Mouse (Mus musculus) left cerebral cortex, postnatal 14 days (tissue): ENCODE results near the gene Ubash3b. TPM values are rescaled to one million over a fixed set of nuclear protein-coding genes. Genes with fewer than 3 reads are reported as not detected.

Source experiments
- DNase-seq, 2 experiments: peaks; one replicate each; pipeline ENCODE4 v3.0.0; 2021 to 2022; ENCODE audit warnings: low spot score in 2 of 2, mixed read lengths in 1 of 2
- intact Hi-C: fragments of 180-260 bp; cut with DNase I; formaldehyde crosslinking; loops from one replicate; pipeline ENCODE4 v1.15.1; 2025
- total RNA-seq, 2 experiments: library from RNA; stranded (reverse); gene quantifications; 2 replicates each; pipeline ENCODE4 v1.2.3; 2021

The Ubash3b gene
- total RNA-seq, 2 experiments from 2014 or later = 26.6 to 28.1 TPM

DNA sequence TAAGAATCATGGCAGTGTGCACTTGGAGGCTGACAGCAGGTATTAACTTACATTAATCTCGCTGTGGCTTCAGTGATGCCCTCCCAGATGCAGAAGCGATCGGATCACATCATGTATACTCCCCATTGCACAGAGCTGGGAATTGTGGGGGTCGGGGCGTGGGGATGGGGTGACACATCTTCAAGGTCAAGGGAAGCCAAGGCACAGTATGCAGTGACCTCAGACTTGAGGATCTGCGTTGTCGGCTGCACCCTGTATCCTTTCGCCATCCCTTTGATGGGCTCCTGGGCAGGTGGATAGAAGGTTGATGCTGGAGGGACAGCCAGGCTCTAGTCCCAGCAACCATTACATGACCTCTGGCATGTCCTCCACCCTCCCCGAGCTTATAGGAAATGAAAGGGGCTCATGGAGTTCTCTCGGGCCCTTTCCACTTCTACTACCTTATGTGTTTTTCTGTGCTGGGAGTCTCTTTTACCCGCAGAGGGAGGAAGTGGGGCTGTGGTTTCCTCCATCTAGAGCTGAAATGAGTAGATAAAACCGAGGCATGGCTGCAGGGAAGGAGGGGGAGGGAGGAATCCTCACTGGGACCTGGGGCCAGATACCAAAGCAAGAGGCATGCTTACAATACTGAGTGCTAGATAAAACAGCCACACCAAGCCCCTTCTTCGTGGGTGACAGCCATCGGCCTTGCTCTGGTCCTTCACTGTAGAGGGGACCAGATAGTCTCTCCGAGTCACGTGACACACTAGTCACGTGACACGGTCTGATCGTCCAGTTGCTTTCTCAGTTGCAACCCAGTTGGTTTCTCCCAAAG is 88.1 kb downstream of the Ubash3b start:
- intact Hi-C loops = no loop called here

GRCm38 (mm10) chr9:41072786-41073185 is 88.7 kb downstream of the Ubash3b start:
- no peak for DNase-seq
- intact Hi-C loops = no loop called here

More for the DNA sequence above, 88.1 kb downstream of the Ubash3b start:
- DNase-seq = no peak

DNA sequence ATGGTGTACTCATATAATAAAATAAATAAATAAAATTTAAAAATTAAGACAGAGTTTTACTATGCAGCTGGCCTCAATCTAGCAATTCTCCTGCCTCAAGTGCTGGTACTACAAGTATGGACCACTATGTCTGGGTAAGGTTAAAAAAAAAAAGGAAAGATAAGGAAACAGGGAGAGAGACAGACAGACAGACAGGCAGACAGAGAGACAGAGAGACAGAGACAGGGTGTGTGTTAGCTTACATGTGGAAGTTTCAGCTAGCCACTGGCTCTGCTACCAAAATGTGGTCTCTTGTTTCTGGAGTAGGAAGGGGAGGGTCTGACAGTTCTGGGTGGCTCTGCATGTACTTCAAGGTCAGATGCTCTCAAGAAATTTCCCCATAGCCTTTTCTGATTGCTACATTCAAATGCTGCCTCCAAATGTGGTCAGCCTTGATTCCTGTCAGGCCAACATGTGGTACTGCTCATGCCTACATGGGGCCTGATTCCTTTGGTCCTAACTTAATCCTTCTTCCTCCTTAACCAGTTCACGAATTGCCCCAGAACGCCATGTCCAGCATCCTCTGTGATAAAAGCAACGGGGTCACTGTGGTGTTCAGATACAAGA is 89.5 kb downstream of the Ubash3b start:
- DNase-seq = no peak
- intact Hi-C loops = no loop called here

DNA sequence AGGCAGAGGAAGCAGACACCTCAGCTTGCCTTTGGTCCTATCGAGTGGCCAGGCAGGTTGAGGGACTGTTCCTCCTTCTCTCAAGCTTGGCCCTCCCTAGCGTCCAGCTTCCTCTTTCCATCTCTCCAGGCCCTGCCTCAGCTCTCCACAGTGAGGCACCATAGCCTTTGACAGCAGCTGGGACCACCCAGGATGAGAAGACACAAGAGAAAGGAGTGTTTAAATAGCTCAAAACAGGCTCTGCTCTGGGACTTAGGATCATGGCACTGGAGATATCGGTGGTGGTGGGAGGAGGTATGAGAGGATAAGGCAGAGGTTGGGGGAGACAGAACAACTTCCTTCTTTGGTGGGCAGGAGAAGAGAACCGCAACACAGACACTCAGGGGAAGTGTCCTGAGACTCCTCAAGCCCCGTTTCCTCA is 90.7 kb downstream of the Ubash3b start:
- no peak for DNase-seq
- intact Hi-C loops = no loop called here

DNA sequence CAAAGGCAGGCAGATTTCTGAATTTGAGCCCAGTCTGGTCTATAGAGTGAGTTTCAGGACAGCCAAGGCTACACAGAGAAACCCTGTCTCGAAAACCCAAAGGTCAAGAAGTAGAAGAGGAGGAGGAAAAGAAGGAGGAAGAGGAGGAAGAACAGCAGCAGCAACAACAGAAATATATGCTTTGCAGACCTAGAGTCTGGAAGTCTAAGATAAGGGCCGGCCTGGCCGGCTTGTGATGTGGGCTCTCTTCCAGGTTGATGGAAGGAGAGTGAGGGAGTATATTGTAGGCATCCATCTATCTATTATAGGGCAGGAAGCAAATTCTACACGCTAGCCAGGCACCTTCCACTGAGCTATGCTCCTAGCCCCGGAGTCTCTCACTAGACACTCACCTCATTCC is 92.0 kb downstream of the Ubash3b start:
- no peak for DNase-seq
- intact Hi-C loops = no loop called here

- intact Hi-C loops = no loop called here
- DNase-seq = no peak
Observed at GRCm38 (mm10) chr9:41061446-41061845, 100.1 kb downstream of the Ubash3b start.

GRCm38 (mm10) chr9:41060617-41061016 is 100.9 kb downstream of the Ubash3b start:
- DNase-seq = no peak
- intact Hi-C loops = no loop called here

- intact Hi-C loops = no loop called here
- no peak for DNase-seq
Observed at GRCm38 (mm10) chr9:41058765-41059535, 102.5 kb downstream of the Ubash3b start.

- intact Hi-C loops = loop anchor here (5.0 kb wide), 1 partner anchor 53 kb away; no protein-coding TSS in a partner anchor
- peak; percentile 80 to 89 for DNase-seq
Observed at GRCm38 (mm10) chr9:41054166-41054565, 107.3 kb downstream of the Ubash3b start.

DNA sequence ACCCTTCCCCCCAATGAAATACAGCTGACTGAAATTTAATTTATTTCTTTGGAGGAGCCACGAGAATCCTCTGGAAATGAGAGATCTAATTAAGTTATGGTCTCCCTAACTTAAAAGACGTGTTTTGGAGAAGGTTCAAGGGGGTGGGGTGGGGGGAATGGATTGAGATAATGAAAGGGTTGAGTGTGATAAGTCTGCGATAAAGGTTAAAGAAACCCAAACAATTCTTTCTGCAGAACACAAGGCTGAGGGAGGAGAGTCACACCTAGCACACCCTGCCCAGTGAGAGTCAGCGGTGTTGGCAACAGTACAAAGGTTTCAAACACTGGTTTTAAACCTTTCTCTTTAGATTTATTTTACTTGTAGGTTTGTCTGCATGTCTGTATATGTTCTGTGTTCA is 108.0 kb downstream of the Ubash3b start:
- intact Hi-C loops = loop anchor here (5.0 kb wide), 1 partner anchor 54 kb away; no protein-coding TSS in a partner anchor
- no peak for DNase-seq

- intact Hi-C loops = loop anchor here (5.0 kb wide), 1 partner anchor 56 kb away; no protein-coding TSS in a partner anchor
- no peak for DNase-seq
Observed at GRCm38 (mm10) chr9:41051080-41051932, 110.2 kb downstream of the Ubash3b start.

DNA sequence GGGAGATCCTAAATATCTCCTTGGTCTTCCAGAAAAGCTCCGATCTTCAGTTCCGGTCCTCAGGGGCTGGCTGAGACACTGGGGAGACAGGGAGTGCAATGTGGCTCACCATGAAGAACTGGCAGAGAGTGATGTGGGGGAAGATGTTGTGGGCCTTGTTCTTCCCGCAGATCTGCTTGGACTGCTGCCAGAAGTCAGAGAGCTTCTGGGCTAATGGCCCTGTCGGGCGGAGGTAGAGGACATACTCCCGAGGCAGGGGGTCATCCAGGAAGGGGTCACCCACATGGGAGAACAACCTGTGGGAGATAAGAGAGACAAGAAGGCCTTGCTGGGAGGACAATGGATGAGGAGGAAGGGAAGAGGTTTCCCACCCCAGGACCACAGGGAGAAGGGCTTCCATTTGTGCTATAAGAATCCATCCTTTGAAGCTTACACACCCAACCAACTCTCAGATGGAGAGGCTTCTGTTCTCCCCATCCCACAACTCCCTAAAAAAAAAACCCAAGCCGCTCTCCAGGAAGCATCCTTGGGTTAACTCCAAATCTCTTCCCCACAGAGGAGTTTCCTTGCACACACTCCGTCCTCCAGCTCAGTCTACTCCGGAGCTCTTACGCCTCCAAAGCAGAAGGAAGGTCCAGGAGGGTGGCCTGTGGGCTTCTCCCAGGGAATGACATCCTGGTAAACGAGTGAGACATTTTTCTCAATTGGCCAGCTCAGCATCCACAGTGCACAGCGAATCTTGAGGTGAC is 111.0 kb downstream of the Ubash3b start:
- intact Hi-C loops = loop anchor here (5.0 kb wide), 1 partner anchor 57 kb away; no protein-coding TSS in a partner anchor

DNA sequence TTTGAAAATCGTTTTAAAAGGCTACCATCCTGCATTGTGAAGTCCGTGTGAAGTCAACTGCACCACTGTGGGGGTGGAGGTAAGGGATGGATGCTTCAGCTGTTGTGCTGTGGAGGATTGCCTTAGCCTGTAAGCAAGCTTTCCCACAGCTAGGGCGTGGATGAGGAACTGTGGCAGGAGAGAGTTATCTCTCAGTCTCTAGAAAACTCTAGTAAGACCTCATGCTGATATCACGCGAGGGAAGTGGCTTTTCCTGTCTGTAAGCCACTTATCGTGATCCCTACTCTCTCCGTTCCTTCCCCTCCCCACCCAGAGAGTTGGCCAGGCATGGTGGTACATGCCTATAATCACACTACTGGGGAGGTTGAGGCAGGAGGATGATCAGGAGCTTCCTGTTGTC is 112.2 kb downstream of the Ubash3b start:
- DNase-seq = no peak
- intact Hi-C loops = loop anchor here (10.0 kb wide), 1 partner anchor 106 kb away; no protein-coding TSS in a partner anchor

More for the DNA sequence above, 111.0 kb downstream of the Ubash3b start:
- peak in 1 of 2 experiments; percentile 60 for DNase-seq

- DNase-seq = no peak
Observed at GRCm38 (mm10) chr9:41048820-41049219, 112.7 kb downstream of the Ubash3b start.

DNA sequence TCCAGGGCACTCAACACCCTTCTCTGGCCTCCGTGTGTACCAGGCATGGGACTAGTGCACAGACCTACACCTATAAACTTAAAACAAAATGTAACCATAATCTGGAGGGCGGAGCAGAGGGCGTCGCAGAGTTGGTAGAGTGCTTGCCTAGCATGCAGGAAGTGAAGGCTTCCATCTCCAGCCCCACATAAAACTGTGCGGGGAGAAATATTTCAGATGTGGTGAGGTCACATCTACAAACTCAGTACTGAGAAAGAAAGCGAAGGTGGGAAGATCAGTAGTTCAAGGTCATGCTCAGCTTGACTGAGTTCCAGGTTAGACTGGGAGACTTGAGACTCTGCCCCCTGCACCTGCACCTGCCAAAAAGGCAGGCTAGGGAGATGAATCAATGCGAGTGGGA is 113.3 kb downstream of the Ubash3b start:
- intact Hi-C loops = loop anchor here (10.0 kb wide), 1 partner anchor 107 kb away; no protein-coding TSS in a partner anchor
- no peak for DNase-seq

More at GRCm38 (mm10) chr9:41048820-41049219, 112.7 kb downstream of the Ubash3b start:
- intact Hi-C loops = loop anchor here (10.0 kb wide), 1 partner anchor 106 kb away; no protein-coding TSS in a partner anchor

DNA sequence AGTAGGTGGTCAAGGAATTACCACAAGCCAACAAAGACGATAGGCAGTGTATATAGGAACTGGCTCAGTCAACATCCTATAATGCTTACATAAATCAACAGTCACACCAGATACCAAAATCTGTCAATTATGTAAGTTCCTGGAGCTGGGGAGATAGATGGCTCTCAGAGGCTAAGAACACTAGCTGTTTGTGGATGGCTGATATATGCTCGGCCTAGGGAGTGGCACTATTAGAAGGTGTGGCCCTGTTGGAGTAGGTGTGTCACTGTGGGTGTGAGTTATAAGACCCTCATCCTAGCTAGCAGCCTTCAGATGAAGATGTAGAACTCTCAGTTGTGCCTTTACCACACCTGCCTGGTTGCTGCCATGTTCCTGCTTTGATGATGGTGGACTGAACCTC is 113.8 kb downstream of the Ubash3b start:
- DNase-seq = no peak
- intact Hi-C loops = loop anchor here (10.0 kb wide), 1 partner anchor 107 kb away; no protein-coding TSS in a partner anchor

DNA sequence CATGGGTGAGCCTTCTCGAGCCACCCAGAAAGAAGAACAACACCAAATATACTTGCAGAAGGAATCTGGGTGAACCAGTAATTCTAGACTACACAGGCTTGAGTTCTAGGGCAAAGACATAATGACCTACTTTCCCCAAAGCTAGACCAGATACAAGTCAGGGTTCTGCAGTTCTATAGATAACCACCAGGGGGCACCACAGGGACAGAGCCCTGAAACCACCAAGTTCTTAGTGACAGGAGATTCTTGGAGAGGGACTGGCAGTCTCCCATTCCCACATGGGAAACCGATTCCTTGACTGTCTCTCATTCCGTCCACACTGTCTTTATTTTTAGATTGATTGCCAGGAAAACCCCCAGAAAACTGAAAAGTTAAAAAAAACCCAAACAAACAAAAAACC is 116.9 kb downstream of the Ubash3b start:
- intact Hi-C loops = loop anchor here (2.0 to 10.0 kb wide), 2 partner anchors 110 to 138 kb away; no protein-coding TSS in a partner anchor
- peak; percentile 91 to 93 for DNase-seq

- no peak for DNase-seq
- intact Hi-C loops = loop anchor here (2.0 to 10.0 kb wide), 2 partner anchors 111 to 139 kb away; no protein-coding TSS in a partner anchor
Observed at GRCm38 (mm10) chr9:41043641-41044040, 117.9 kb downstream of the Ubash3b start.
